Mouse (Mus musculus): ENCODE data around the gene Adamtsl4. TPM values are rescaled to one million over a fixed set of nuclear protein-coding genes. Genes with fewer than 3 reads are reported as not detected.

Gene Adamtsl4
- polyA plus RNA-seq, 1 experiment from 2014 or later, result 3.8 TPM

DNA sequence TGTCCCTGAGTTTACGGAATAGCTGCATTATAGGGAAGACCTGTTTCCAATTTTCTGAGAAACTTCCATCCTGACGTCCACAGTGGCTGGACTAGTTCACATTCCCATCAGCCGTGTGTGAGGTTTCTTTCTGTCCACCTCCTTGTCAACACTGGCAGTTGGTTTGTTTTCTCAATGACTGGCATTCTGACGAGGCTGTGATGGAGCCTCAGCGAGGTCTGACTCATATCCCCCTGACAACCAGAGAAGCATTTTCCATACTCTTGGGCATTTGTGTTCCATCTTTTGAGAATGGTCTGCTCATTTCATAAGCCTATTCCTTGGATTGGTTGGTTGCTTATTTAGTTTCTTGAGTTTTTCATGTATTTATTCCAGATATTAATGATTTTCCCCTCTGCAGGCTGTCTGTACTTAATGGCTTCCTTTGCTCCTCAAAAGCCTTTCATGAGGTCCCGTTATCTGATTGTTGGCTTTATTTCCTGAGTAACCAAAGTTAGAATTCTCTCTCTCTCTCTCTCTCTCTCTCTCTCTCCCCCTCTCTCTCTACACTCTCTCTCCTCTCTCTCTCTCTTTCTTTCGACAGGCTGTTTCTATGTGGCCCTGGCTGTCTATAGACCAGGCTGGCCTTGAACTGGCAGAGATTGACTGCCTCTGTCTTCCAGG, 39.1 kb upstream of the Adamtsl4 start:
- 54% methylated on average over 7 of the region's 7 CpGs for WGBS

DNA sequence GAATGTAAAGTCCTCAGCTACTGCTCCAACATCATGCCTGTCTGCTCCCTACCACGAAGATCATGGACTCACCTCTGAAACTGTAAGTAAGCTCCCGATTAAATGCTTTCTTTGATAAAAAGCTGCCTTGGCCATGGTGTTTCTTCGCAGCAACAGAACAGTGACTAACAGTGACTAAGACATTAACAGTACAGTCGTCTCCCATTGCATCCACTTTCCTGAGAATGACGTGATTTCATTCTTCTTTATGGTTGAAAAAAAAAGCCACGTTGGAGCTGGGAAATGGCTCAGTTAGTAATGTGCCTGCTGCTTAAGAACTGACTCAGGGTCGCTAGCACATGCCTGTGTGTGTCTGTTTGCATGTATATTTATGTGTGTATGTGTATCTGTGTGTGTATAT, 38.1 kb upstream of the Adamtsl4 start:
- 86% methylated on average over 7 of the region's 7 CpGs for WGBS
- H3K4me1 ChIP-seq (ENCODE audit: control insufficient read depth, insufficient read depth, low read length), result no peaks in the 10 kb centered on the region
- no peak for DNase-seq (ENCODE audit: low spot score)
- no peak overlapping the region for H3K27ac ChIP-seq (replicated peaks; ENCODE audit: low read depth, low read length)
- no peak overlapping the region for H3K4me3 ChIP-seq (ENCODE audit: low read depth, low read length)
- no peak overlapping the region for H3K4me2 ChIP-seq (ENCODE audit: low read depth, low read length)
- no peaks in the 10 kb centered on the region for H3K27me3 ChIP-seq (replicated peaks; ENCODE audit: control insufficient read depth, insufficient read depth, low read length)
- no peaks in the 10 kb centered on the region for H3K36me3 ChIP-seq (ENCODE audit: control insufficient read depth, insufficient read depth, low read length)
- no peak for ATAC-seq (ENCODE audit: low read depth)
- H3K9me3 ChIP-seq (ENCODE audit: control insufficient read depth, low read length), result no peaks in the 10 kb centered on the region
- H3K9ac ChIP-seq (ENCODE audit: low read depth, low read length), result no peak overlapping the region

More for the DNA sequence above, 39.1 kb upstream of the Adamtsl4 start:
- H3K36me3 ChIP-seq (ENCODE audit: control insufficient read depth, insufficient read depth, low read length), result no peaks in the 10 kb centered on the region
- no peak overlapping the region for H3K9ac ChIP-seq (ENCODE audit: low read depth, low read length)
- H3K4me1 ChIP-seq (ENCODE audit: control insufficient read depth, insufficient read depth, low read length), result no peaks in the 10 kb centered on the region
- H3K9me3 ChIP-seq (ENCODE audit: control insufficient read depth, low read length), result no peaks in the 10 kb centered on the region
- DNase-seq (ENCODE audit: low spot score) (no peak), ATAC-seq (ENCODE audit: low read depth) (no peak)
- no peaks in the 10 kb centered on the region for H3K27me3 ChIP-seq (replicated peaks; ENCODE audit: control insufficient read depth, insufficient read depth, low read length)
- H3K4me3 ChIP-seq (ENCODE audit: low read depth, low read length), result no peak overlapping the region
- no peak overlapping the region for H3K27ac ChIP-seq (replicated peaks; ENCODE audit: low read depth, low read length)
- no peak overlapping the region for H3K4me2 ChIP-seq (ENCODE audit: low read depth, low read length)

DNA sequence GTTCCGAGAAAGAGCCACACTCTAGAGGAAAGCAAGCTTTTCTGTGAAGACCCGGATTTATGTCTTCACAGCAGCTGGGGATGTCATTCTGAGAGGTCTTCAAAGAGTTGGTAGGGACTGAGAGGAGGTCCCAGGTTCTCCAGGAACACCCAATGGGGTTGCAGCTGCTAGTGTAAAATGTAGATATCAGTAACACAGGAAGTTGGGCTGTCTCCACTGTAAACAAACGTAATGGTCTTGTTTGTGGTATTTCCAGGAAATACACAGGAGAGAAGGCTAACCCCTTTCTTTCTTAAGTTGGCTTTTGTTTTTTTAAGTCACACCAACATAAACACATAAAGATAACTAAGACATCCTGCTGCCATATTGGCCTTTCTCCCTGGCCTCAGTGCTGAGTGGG, 34.7 kb upstream of the Adamtsl4 start:
- H3K9me3 ChIP-seq (ENCODE audit: control insufficient read depth, low read length), result no peaks in the 10 kb centered on the region
- no peak overlapping the region for H3K4me3 ChIP-seq (ENCODE audit: low read depth, low read length)
- H3K9ac ChIP-seq (ENCODE audit: low read depth, low read length), result no peak overlapping the region
- no peak for ATAC-seq (ENCODE audit: low read depth)
- H3K4me2 ChIP-seq (ENCODE audit: low read depth, low read length), result no peak overlapping the region
- 67% methylated on average over 3 of the region's 3 CpGs for WGBS
- H3K4me1 ChIP-seq (ENCODE audit: control insufficient read depth, insufficient read depth, low read length), result no peaks in the 10 kb centered on the region
- DNase-seq (ENCODE audit: low spot score), result no peak
- no peaks in the 10 kb centered on the region for H3K27me3 ChIP-seq (replicated peaks; ENCODE audit: control insufficient read depth, insufficient read depth, low read length)
- no peak overlapping the region for H3K27ac ChIP-seq (replicated peaks; ENCODE audit: low read depth, low read length)
- no peaks in the 10 kb centered on the region for H3K36me3 ChIP-seq (ENCODE audit: control insufficient read depth, insufficient read depth, low read length)

DNA sequence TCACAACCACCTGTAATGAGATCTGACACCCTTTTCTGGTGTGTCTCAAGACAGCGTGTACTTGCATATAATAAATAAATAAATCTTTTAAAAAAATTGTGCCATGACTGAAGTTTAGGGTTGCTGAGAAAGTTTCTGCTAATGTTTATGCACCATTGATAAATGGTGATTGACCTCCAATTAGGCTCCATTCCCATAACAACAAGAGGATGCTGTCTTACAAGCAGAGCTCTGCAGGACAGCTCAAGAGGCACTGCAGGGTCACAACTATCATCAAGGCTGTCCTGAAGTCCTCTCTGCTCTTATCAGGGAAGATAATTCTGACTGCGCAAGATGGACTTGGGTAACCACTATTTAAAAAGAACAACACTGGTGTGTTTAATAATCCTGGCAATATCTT, 30.4 kb upstream of the Adamtsl4 start:
- no peak overlapping the region for H3K4me3 ChIP-seq (ENCODE audit: low read depth, low read length)
- no peak overlapping the region for H3K4me2 ChIP-seq (ENCODE audit: low read depth, low read length)
- no peaks in the 10 kb centered on the region for H3K27me3 ChIP-seq (replicated peaks; ENCODE audit: control insufficient read depth, insufficient read depth, low read length)
- H3K36me3 ChIP-seq (ENCODE audit: control insufficient read depth, insufficient read depth, low read length), result no peaks in the 10 kb centered on the region
- H3K9ac ChIP-seq (ENCODE audit: low read depth, low read length), result no peak overlapping the region
- no peaks in the 10 kb centered on the region for H3K4me1 ChIP-seq (ENCODE audit: control insufficient read depth, insufficient read depth, low read length)
- ATAC-seq (ENCODE audit: low read depth) (no peak), DNase-seq (ENCODE audit: low spot score) (no peak)
- H3K27ac ChIP-seq (replicated peaks; ENCODE audit: low read depth, low read length), result no peak overlapping the region
- WGBS, result 88% methylated on average over 2 of the region's 2 CpGs
- no peaks in the 10 kb centered on the region for H3K9me3 ChIP-seq (ENCODE audit: control insufficient read depth, low read length)

DNA sequence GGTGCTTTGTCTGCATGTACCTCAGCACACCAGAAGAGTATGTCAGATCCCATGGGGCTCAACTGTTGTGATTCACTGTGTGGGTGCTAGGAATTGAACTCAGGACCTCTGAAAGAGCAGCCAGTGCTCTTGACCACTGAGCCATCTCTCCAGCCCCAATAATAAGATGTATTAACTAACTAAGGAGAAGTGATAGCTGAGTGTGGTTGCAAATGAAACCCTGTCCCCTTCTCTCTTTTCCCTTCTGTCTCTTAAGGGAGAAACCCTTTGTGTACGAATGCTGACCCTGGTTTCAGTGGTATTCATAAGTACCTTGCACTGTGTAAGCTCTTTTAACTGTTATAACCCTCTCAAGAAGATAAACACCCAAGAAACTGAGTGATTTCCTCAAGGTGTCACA, 28.4 kb upstream of the Adamtsl4 start:
- H3K27ac ChIP-seq (replicated peaks; ENCODE audit: low read depth, low read length), result no peak overlapping the region
- no peaks in the 10 kb centered on the region for H3K9me3 ChIP-seq (ENCODE audit: control insufficient read depth, low read length)
- H3K27me3 ChIP-seq (replicated peaks; ENCODE audit: control insufficient read depth, insufficient read depth, low read length), result no peaks in the 10 kb centered on the region
- H3K4me1 ChIP-seq (ENCODE audit: control insufficient read depth, insufficient read depth, low read length), result no peaks in the 10 kb centered on the region
- no peaks in the 10 kb centered on the region for H3K36me3 ChIP-seq (ENCODE audit: control insufficient read depth, insufficient read depth, low read length)
- no peak overlapping the region for H3K9ac ChIP-seq (ENCODE audit: low read depth, low read length)
- 90% methylated on average over 1 of the region's 1 CpGs for WGBS
- H3K4me3 ChIP-seq (ENCODE audit: low read depth, low read length), result no peak overlapping the region
- H3K4me2 ChIP-seq (ENCODE audit: low read depth, low read length), result no peak overlapping the region
- DNase-seq (ENCODE audit: low spot score) (no peak), ATAC-seq (ENCODE audit: low read depth) (no peak)

DNA sequence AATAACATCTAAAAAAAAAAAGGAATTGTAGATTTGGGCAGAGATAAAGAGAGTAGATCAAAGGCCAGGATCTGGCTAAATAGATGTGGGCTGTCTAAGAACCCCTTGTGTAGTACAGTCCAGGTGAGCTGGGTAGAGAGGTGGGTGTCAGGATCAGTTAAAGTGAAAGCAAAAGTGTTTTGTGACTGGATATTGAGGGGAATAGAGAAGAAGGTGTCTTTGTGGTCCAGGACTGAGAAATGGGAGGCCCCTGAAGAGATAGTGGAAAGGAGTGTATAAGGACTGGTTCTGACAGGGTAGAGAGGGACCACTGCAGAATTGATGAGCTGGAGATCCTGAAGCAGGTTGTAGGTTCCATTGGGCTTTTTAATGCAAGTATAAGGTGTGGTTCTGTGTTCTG, 22.2 kb upstream of the Adamtsl4 start:
- no peak for ATAC-seq (ENCODE audit: low read depth)
- H3K27ac ChIP-seq (replicated peaks; ENCODE audit: low read depth, low read length), result no peak overlapping the region
- no peaks in the 10 kb centered on the region for H3K4me1 ChIP-seq (ENCODE audit: control insufficient read depth, insufficient read depth, low read length)
- no peaks in the 10 kb centered on the region for H3K9me3 ChIP-seq (ENCODE audit: control insufficient read depth, low read length)
- no peak overlapping the region for H3K4me2 ChIP-seq (ENCODE audit: low read depth, low read length)
- no peak overlapping the region for H3K9ac ChIP-seq (ENCODE audit: low read depth, low read length)
- H3K36me3 ChIP-seq (ENCODE audit: control insufficient read depth, insufficient read depth, low read length), result no peaks in the 10 kb centered on the region
- DNase-seq (ENCODE audit: low spot score), result no peak
- no peak overlapping the region for H3K4me3 ChIP-seq (ENCODE audit: low read depth, low read length)
- H3K27me3 ChIP-seq (replicated peaks; ENCODE audit: control insufficient read depth, insufficient read depth, low read length), result no peaks in the 10 kb centered on the region

DNA sequence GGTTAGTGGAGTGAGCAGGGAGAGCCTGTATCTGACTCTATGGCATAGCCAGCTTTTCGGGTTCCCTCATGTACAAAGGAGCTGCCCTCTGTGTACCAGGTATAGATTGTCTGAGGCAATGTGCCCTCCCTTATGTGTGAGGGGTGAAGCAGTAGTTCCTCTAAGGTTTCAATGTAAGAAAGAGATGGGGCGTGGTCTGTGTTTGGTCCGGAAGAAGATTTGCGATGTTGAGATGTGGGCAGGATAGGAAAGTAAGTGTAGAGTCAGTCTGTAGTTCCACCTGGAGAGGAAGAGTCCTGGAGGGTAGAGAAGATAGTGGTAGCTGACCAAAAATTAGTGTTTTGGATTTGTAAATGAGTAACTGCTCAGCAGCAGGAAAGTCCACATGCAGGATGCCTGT, 21.3 kb upstream of the Adamtsl4 start:
- WGBS, result 91% methylated on average over 4 of the region's 4 CpGs

DNA sequence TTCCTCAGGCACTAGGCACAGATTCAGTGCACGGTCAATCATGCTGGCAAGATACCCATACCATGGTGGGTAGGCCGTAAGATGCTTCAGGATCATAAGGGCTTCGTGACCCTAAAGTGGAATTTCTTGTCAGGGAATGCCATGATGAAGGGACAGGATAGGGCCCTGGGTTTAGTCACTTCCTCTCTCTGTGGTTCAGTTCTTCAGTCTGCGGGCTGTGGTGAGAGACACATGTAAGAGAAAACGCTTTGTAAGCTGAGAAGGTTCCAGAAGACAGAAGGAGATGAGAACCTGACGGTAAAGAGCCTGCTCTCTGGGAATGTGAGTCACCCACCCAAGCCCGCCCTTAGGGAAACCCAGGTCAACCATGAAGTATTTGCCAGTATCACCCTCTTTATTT, 19.8 kb upstream of the Adamtsl4 start:
- H3K4me1 ChIP-seq (ENCODE audit: control insufficient read depth, insufficient read depth, low read length), result no peaks in the 10 kb centered on the region
- no peaks in the 10 kb centered on the region for H3K36me3 ChIP-seq (ENCODE audit: control insufficient read depth, insufficient read depth, low read length)
- H3K4me3 ChIP-seq (ENCODE audit: low read depth, low read length), result no peak overlapping the region
- ATAC-seq (ENCODE audit: low read depth) (no peak), DNase-seq (ENCODE audit: low spot score) (no peak)
- H3K4me2 ChIP-seq (ENCODE audit: low read depth, low read length), result no peak overlapping the region
- 64% methylated on average over 7 of the region's 7 CpGs for WGBS
- no peaks in the 10 kb centered on the region for H3K27me3 ChIP-seq (replicated peaks; ENCODE audit: control insufficient read depth, insufficient read depth, low read length)
- no peak overlapping the region for H3K9ac ChIP-seq (ENCODE audit: low read depth, low read length)
- H3K9me3 ChIP-seq (ENCODE audit: control insufficient read depth, low read length), result no peaks in the 10 kb centered on the region
- H3K27ac ChIP-seq (replicated peaks; ENCODE audit: low read depth, low read length), result no peak overlapping the region; the same call in 1 of the 2 replicates

More for the DNA sequence above, 21.3 kb upstream of the Adamtsl4 start:
- no peaks in the 10 kb centered on the region for H3K4me1 ChIP-seq (ENCODE audit: control insufficient read depth, insufficient read depth, low read length)
- H3K4me2 ChIP-seq (ENCODE audit: low read depth, low read length), result no peak overlapping the region
- no peak for DNase-seq (ENCODE audit: low spot score)
- H3K36me3 ChIP-seq (ENCODE audit: control insufficient read depth, insufficient read depth, low read length), result no peaks in the 10 kb centered on the region
- H3K9me3 ChIP-seq (ENCODE audit: control insufficient read depth, low read length), result no peaks in the 10 kb centered on the region
- H3K27ac ChIP-seq (replicated peaks; ENCODE audit: low read depth, low read length), result no peak overlapping the region
- no peaks in the 10 kb centered on the region for H3K27me3 ChIP-seq (replicated peaks; ENCODE audit: control insufficient read depth, insufficient read depth, low read length)
- no peak overlapping the region for H3K9ac ChIP-seq (ENCODE audit: low read depth, low read length)
- no peak overlapping the region for H3K4me3 ChIP-seq (ENCODE audit: low read depth, low read length)
- ATAC-seq (ENCODE audit: low read depth), result no peak

DNA sequence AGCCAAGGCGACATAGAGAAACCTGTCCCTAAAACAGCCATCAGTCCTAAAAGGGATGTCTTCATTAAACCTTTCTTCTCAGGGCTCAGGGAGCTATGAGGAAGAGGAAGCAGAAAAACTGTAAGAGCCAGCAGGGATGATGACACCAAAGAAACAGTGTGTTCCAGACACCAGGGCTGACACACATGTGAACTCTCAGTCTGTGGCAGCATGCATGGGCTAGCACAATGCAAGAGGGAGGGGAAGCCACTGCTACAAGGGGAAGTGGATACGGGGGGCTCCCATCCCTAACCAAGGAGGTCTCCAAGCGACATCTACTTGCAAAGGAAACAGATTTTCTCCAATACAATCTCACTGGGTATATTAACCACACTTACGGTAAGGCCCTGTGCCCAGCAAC, 18.6 kb upstream of the Adamtsl4 start:
- no peak overlapping the region for H3K4me2 ChIP-seq (ENCODE audit: low read depth, low read length)
- peaks cover 5% of the 10 kb centered on the region; the same call in 1 of the 2 replicates for H3K4me1 ChIP-seq (ENCODE audit: control insufficient read depth, insufficient read depth, low read length)
- no peak overlapping the region for H3K4me3 ChIP-seq (ENCODE audit: low read depth, low read length)
- H3K9ac ChIP-seq (ENCODE audit: low read depth, low read length), result no peak overlapping the region
- no peaks in the 10 kb centered on the region for H3K9me3 ChIP-seq (ENCODE audit: control insufficient read depth, low read length)
- no peak for ATAC-seq (ENCODE audit: low read depth)
- H3K27ac ChIP-seq (replicated peaks; ENCODE audit: low read depth, low read length), result no peak overlapping the region
- no peaks in the 10 kb centered on the region for H3K27me3 ChIP-seq (replicated peaks; ENCODE audit: control insufficient read depth, insufficient read depth, low read length)
- no peak for DNase-seq (ENCODE audit: low spot score)
- WGBS, result 84% methylated on average over 4 of the region's 4 CpGs
- H3K36me3 ChIP-seq (ENCODE audit: control insufficient read depth, insufficient read depth, low read length), result no peaks in the 10 kb centered on the region
